Mouse (Mus musculus): ENCODE measurements around the gene Gm28490. TPM values are rescaled to one million over a fixed set of nuclear protein-coding genes. Genes with fewer than 3 reads are reported as not detected.
"Not testable (repeated sequence)": the region's sequence is repeated elsewhere in the genome, so short reads cannot be mapped to it uniquely, and the experiment has no call there.

Gm28490 gene
- polyA plus RNA-seq (2016; fragmentation: Nextera tagmentation; extraction: Ambion mirVana): not detected in 2 replicates

- no CpG with 5 or more reads among the region's 8 CpGs for WGBS
- H3K9ac ChIP-seq; H3K27me3 ChIP-seq; ATAC-seq (ENCODE audit: insufficient number of reproducible peaks, insufficient read depth, low FRiP score, low TSS enrichment); H3K27ac ChIP-seq; H3K36me3 ChIP-seq; H3K9me3 ChIP-seq; H3K4me3 ChIP-seq; H3K4me1 ChIP-seq; H3K4me2 ChIP-seq (replicated peaks): not testable (repeated sequence)
These were observed at the start of gene Gm28490 for GRCm38 (mm10) chrY:31634656-31635055. Gene Gm28490, minus strand, starts transcription at chrY:31634756.
